Mouse (Mus musculus) liver, embryonic 15.5 days (tissue): ENCODE measurements at regions not wholly inside any gene's neighbourhood (a gene's known extent, or its start where the extent isn't known, plus 50 kb on each side); places are given as distances from the start of the nearest gene placed in this dataset.
A peak's percentile ranks its signal among the peaks of the same experiment; 100 is the strongest.

Experiments
- ATAC-seq: fragments of 200-750 bp; cut with Nextera tagmentation; 2 replicates; pipeline ENCODE4 v1.8.0; 2017; ENCODE audit warnings: moderate number of reproducible peaks, mild to moderate bottlenecking, moderate library complexity; ENCODE audit not compliant: insufficient read depth
- H3K27ac ChIP-seq: fragments of 300-500 bp; sonication (generic); replicated peaks from 2 replicates; pipeline ENCODE4 v1.5.1; 2015; ENCODE audit warnings: mild to moderate bottlenecking, inconsistent platforms
- H3K27me3 ChIP-seq: fragments of 300-500 bp; sonication (generic); 2 replicates; pipeline ENCODE4 v1.6.1; 2015; ENCODE audit warnings: mild to moderate bottlenecking, inconsistent platforms
- H3K36me3 ChIP-seq: fragments of 300-500 bp; sonication (generic); replicated peaks from 2 replicates; pipeline ENCODE4 v1.6.1; 2015; ENCODE audit warnings: moderate library complexity, mild to moderate bottlenecking, inconsistent platforms
- H3K4me1 ChIP-seq: fragments of 300-500 bp; sonication (generic); replicated peaks from 2 replicates; pipeline ENCODE4 v1.6.1; 2015; ENCODE audit warnings: inconsistent platforms
- H3K4me2 ChIP-seq: fragments of 300-500 bp; sonication (generic); 2 replicates; pipeline ENCODE4 v1.6.1; 2015; ENCODE audit warnings: moderate library complexity, mild to moderate bottlenecking, inconsistent platforms
- H3K4me3 ChIP-seq: fragments of 300-500 bp; sonication (generic); replicated peaks from 2 replicates; pipeline ENCODE4 v1.5.1; 2015; ENCODE audit warnings: mild to moderate bottlenecking, inconsistent platforms
- H3K9ac ChIP-seq: fragments of 300-500 bp; sonication (generic); 2 replicates; pipeline ENCODE4 v1.6.1; 2015; ENCODE audit warnings: moderate library complexity, mild to moderate bottlenecking, inconsistent platforms
- H3K9me3 ChIP-seq: fragments of 300-500 bp; sonication (generic); replicated peaks from 2 replicates; pipeline ENCODE4 v1.6.1; 2016; ENCODE audit warnings: inconsistent platforms
- whole genome bisulfite sequencing: fragments of 180-500 bp; shearing (Covaris S2); methylation state at CpG from one replicate; pipeline ENCODE4 v1.1.7; 2015; ENCODE audit warnings: mixed read lengths; ENCODE audit not compliant: insufficient replicate concordance; 5-methylcytosine and 5-hydroxymethylcytosine counted together

DNA sequence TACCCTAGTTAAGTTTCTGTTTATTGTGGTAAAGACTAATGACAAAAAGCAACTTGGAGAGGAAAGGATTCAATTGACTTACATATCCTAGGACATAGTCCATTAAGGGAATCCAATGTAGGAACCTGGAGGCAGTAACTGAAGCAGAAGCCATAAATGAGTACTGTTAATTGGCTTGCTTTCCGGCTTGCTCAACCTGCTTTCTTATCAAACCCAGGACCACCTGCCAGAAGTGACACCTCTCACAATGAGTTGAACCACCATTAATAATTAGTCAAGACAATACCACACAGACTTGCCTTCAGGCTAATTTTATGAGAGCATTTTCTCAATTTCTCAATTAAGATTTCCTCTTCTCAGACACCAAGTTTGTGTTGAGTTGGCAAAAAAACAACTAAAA is 148.8 kb downstream of the Ccser2 start:
- H3K4me3 ChIP-seq, result no peak overlapping the region
- no peaks in the 10 kb centered on the region for H3K4me1 ChIP-seq
- H3K36me3 ChIP-seq, result no peaks in the 10 kb centered on the region
- ATAC-seq, result no peak
- no peaks in the 10 kb centered on the region for H3K9me3 ChIP-seq
- H3K27ac ChIP-seq, result no peak overlapping the region
- WGBS, result 66% methylated on average over 1 of the region's 1 CpGs
- no peaks in the 10 kb centered on the region for H3K27me3 ChIP-seq
- no peak overlapping the region for H3K4me2 ChIP-seq
- no peak overlapping the region for H3K9ac ChIP-seq

DNA sequence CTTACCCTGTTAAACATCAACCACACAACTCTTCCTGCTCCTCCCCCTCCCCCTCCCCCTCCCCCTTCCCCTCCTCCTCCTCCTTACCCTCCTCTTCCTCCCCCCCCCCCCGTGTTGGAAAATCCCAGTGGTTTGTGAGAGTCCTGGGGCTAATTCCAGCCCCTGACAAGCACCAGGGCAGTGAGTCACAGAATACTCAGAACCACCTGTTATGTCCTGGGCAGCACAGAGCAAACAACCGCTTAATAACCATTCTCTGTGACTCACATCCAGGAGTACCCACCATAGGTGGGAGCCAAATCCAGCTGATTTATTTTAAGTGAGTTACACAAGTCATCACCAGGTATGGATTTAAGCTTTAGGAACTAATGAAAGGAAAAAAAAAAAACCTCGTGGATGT is 166.2 kb downstream of the Ccser2 start:
- no peaks in the 10 kb centered on the region for H3K36me3 ChIP-seq
- 71% methylated on average over 2 of the region's 3 CpGs for WGBS

DNA sequence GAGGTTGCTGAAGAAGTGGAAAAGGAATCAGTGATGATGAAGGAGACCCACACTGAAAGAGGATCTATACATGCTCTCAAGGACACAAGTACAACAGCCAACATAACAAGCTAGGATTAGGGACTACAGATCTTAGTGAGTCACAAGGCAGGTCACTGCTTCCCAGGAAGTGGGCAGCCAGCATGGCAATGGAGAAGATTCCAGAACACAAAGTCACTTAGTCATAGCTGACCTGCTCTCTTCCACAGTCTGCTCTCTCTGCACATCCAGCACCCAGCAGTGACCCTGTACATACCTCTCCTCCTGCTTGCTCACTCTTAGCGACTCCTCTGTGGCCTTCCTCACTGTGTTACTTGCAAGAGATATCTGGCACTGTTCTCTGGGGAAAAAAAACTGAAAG is 168.8 kb downstream of the Ccser2 start:
- H3K4me1 ChIP-seq, result no peaks in the 10 kb centered on the region
- H3K27ac ChIP-seq, result no peak overlapping the region
- H3K9me3 ChIP-seq, result no peaks in the 10 kb centered on the region
- no peaks in the 10 kb centered on the region for H3K27me3 ChIP-seq
- H3K36me3 ChIP-seq, result no peaks in the 10 kb centered on the region
- H3K4me2 ChIP-seq, result no peak overlapping the region
- WGBS, result 38% methylated on average over 1 of the region's 1 CpGs
- no peak overlapping the region for H3K9ac ChIP-seq
- no peak overlapping the region for H3K4me3 ChIP-seq
- ATAC-seq, result no peak

More for the DNA sequence above, 166.2 kb downstream of the Ccser2 start:
- Histone ChIP-seq H3K4me3 (no peak overlapping the region), H3K27me3 (no peaks in the 10 kb centered on the region), H3K9me3 (no peaks in the 10 kb centered on the region), H3K27ac (no peak overlapping the region), H3K9ac (no peak overlapping the region), H3K4me1 (no peaks in the 10 kb centered on the region), H3K4me2 (no peak overlapping the region)
- no peak for ATAC-seq

DNA sequence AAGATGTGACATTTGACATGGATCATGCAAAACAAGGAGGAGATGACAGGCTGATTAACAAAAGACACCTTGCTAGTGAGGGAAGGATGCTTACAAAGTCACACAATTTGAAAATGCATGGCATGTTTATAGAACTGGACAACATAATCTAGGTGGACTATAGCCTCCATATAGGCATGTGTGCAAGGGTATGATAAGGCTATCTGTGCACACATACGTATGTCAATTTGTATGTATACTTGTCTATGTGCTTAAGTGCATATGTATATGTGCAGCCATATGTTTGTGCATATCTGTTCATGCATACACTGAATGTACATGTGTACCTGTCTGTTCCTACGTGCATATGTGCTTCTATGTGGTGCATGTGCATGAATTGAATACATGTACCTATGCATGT is 186.7 kb downstream of the Ccser2 start:
- H3K9ac ChIP-seq, result no peak overlapping the region
- peak; percentile 61 for ATAC-seq
- no peak overlapping the region for H3K27ac ChIP-seq
- 60% methylated on average over 2 of the region's 2 CpGs for WGBS
- no peak overlapping the region for H3K4me3 ChIP-seq
- no peaks in the 10 kb centered on the region for H3K36me3 ChIP-seq
- H3K4me2 ChIP-seq, result no peak overlapping the region
- H3K9me3 ChIP-seq, result no peaks in the 10 kb centered on the region
- H3K4me1 ChIP-seq, result 0 out of 2 replicates have a peak, but pooled peaks cover 3% of the 10 kb centered on the region
- no peaks in the 10 kb centered on the region for H3K27me3 ChIP-seq

DNA sequence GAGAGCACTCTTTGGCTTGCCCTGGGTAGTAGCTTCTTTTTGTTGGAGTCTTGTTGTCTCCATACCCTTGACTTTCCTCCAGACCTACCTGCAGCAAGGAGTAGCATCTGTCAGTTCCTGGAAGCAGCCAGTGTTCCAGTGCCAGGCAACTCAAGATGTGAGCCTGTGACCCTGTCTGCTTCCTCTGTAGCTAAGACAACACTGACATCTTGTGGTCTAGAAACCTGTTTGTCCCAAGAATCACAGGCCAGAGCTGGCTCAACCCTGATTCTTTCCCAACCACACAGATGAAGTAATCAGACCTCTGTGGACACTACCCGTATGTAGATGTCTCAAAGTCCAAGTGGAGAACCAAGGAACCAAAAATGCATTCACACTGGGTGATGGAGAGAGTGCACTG is 189.6 kb downstream of the Ccser2 start:
- H3K27me3 ChIP-seq, result no peaks in the 10 kb centered on the region
- H3K9me3 ChIP-seq, result no peaks in the 10 kb centered on the region

DNA sequence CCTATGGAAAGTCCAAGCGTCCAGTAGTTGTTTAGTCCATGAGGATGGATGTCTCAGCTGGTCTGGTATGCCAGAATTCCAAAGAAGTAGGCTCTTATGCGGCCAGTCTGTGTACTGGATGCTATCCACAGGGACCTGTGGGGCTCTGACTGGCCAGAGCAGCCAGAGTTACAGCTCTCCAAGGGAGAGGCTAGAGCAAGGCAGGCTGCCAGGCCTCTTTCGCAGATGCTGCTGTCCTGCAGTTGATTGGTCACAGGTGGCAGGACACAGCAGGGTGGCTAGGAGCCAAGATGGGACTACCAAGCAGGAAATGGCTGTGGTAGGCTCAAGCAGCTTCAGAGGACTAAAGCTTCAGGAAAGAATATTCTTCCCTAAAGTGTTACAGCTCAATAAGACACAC is 194.2 kb downstream of the Ccser2 start:
- ATAC-seq, result no peak
- no peaks in the 10 kb centered on the region for H3K9me3 ChIP-seq

More for the DNA sequence above, 189.6 kb downstream of the Ccser2 start:
- no peak overlapping the region for H3K27ac ChIP-seq
- 32% methylated on average over 1 of the region's 1 CpGs for WGBS
- no peak for ATAC-seq
- no peak overlapping the region for H3K9ac ChIP-seq
- H3K36me3 ChIP-seq, result no peaks in the 10 kb centered on the region
- H3K4me2 ChIP-seq, result no peak overlapping the region
- 0 out of 2 replicates have a peak, but pooled peaks cover 3% of the 10 kb centered on the region for H3K4me1 ChIP-seq
- H3K4me3 ChIP-seq, result no peak overlapping the region

DNA sequence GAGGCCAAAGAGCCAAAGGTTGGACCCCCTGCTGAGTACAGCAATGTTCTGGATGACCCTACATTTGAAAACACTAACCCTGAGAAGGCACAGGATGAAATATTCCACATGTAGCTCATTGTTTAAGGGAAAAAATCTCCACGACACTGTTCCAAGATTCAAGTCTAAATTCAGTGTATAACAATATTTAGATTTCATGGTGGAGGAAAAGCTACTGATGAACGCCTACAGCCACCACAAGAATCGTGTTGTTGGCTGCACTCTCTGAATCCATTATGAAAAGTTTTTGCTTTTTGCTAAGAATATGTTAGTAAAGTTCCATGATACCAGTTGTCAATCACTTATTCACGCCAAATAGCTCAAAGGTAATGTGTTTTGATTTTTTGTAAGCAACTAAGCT is 204.2 kb downstream of the Ccser2 start:
- Histone ChIP-seq H3K27ac (no peak overlapping the region), H3K27me3 (no peaks in the 10 kb centered on the region), H3K4me3 (no peak overlapping the region), H3K4me1 (no peaks in the 10 kb centered on the region), H3K9me3 (no peaks in the 10 kb centered on the region), H3K4me2 (no peak overlapping the region), H3K9ac (no peak overlapping the region), H3K36me3 (no peaks in the 10 kb centered on the region)
- WGBS, result 57% methylated on average over 4 of the region's 4 CpGs
- ATAC-seq, result no peak

More for the DNA sequence above, 194.2 kb downstream of the Ccser2 start:
- H3K27ac ChIP-seq, result no peak overlapping the region
- H3K36me3 ChIP-seq, result no peaks in the 10 kb centered on the region
- H3K4me2 ChIP-seq, result no peak overlapping the region
- H3K27me3 ChIP-seq, result no peaks in the 10 kb centered on the region
- 51% methylated on average over 3 of the region's 3 CpGs for WGBS
- H3K9ac ChIP-seq, result no peak overlapping the region
- H3K4me3 ChIP-seq, result no peak overlapping the region
- H3K4me1 ChIP-seq, result no peaks in the 10 kb centered on the region

DNA sequence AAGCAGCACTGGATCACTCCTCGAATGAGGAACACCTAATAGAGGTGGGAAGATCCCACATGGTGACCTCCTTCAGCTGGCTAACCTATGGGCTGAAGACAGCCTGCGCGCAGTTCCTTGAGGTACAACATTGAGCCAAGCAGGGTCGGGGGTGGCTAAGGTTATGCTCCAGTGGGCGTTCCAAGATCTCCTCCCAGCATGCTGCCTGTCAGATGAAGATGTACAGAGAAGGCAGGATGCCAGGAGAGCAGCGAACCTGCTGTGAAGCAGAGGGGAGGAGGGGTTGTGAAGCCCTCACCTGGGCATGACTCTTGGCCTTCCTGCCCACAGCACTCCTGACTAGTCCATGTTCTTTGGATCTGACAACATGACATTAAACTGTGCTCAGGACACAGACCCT is 212.5 kb downstream of the Ccser2 start:
- 67% methylated on average over 6 of the region's 6 CpGs for WGBS
- no peak for ATAC-seq
- H3K4me2 ChIP-seq, result no peak overlapping the region

DNA sequence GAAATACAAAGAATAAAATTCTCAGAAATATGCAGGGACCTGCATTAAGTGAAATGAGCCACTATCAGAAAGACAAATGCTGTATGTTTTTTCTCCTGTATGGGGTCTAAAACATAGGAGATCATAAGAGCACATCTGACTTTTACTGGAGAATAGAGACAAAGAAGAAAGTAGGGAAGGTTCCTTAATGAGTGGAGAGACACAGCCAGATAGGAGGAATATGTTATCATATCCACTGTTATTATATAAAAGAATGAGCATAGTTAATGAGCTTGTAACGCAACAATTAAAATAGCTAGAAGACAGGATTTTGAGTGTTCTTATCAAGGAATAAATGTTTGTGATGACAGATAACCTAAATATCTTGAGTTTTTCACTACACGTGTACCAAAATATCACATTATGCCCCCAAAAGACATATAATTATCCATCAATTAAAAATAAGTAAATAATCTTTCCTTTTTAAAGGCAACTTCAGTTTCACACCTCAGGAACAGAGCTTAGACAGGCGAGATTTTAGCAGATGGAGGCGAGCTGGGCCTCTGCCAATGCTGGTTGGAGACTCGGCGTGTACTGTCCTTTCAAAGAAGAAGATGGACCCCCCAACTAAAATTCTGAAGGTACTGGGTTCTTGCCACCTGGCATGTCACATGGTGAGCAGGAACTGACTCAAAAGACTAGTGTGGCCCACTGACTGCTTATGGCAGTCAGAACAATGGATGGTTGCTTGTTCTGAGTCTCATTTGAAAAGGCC is 220.3 kb downstream of the Ccser2 start:
- H3K27me3 ChIP-seq, result no peaks in the 10 kb centered on the region
- H3K27ac ChIP-seq, result no peak overlapping the region
- no peaks in the 10 kb centered on the region for H3K9me3 ChIP-seq
- H3K4me2 ChIP-seq, result no peak overlapping the region
- WGBS, result 63% methylated on average over 6 of the region's 6 CpGs
- no peak for ATAC-seq
- no peaks in the 10 kb centered on the region for H3K36me3 ChIP-seq
- no peak overlapping the region for H3K9ac ChIP-seq
- no peaks in the 10 kb centered on the region for H3K4me1 ChIP-seq
- no peak overlapping the region for H3K4me3 ChIP-seq

More for the DNA sequence above, 212.5 kb downstream of the Ccser2 start:
- Histone ChIP-seq H3K36me3 (no peaks in the 10 kb centered on the region), H3K27ac (no peak overlapping the region), H3K9ac (no peak overlapping the region), H3K27me3 (no peaks in the 10 kb centered on the region), H3K9me3 (no peaks in the 10 kb centered on the region), H3K4me3 (no peak overlapping the region), H3K4me1 (no peaks in the 10 kb centered on the region)

DNA sequence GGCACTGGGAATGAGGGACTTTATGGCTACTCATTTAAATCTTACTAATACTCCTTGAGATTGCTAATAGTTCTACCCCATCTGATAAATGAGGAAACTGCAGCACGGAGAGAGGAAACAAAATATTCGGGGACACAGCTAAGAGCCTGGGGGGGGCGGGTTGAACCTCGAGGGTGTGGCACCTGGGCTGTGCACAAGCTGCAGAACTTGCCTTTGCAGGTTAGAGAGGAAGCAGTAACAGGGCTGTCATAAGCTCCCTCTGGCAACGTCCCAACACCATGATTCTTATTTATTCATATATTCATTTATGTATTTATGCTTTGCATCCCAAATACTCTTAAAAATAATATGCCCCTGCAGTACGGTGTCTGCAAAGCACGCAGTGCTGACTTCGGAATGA is 237.5 kb downstream of the Ccser2 start:
- no peaks in the 10 kb centered on the region for H3K27me3 ChIP-seq
- no peaks in the 10 kb centered on the region for H3K36me3 ChIP-seq
- no peaks in the 10 kb centered on the region for H3K9me3 ChIP-seq
- no peak for ATAC-seq
- no peak overlapping the region for H3K4me2 ChIP-seq
- H3K4me3 ChIP-seq, result no peak overlapping the region
- WGBS, result 46% methylated on average over 8 of the region's 8 CpGs
- H3K9ac ChIP-seq, result no peak overlapping the region
- no peak overlapping the region for H3K27ac ChIP-seq
- H3K4me1 ChIP-seq, result no peaks in the 10 kb centered on the region

DNA sequence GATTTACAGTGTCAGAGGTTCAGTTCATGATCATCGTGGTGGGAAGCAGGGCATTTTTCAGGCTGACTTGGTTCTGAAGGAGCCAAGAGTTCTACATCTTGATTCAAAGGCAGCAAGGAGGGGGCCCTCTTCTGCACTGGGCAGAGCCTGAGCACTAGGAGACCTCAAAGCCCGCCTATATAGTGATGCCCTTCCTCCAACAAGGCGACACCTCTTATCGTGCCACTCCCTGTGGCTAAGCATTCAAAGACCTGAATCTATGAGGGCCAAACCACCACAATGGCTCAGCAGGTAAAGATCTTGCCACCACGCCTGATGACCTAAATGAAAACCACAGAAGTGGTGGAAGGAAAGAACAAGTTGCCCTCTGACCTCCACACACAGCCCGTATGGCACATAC is 242.5 kb downstream of the Ccser2 start:
- Histone ChIP-seq H3K27ac (no peak overlapping the region), H3K4me1 (no peaks in the 10 kb centered on the region), H3K4me2 (no peak overlapping the region), H3K9ac (no peak overlapping the region), H3K4me3 (no peak overlapping the region), H3K36me3 (no peaks in the 10 kb centered on the region), H3K9me3 (no peaks in the 10 kb centered on the region), H3K27me3 (no peaks in the 10 kb centered on the region)
- ATAC-seq, result no peak
- WGBS, result 53% methylated on average over 6 of the region's 6 CpGs

DNA sequence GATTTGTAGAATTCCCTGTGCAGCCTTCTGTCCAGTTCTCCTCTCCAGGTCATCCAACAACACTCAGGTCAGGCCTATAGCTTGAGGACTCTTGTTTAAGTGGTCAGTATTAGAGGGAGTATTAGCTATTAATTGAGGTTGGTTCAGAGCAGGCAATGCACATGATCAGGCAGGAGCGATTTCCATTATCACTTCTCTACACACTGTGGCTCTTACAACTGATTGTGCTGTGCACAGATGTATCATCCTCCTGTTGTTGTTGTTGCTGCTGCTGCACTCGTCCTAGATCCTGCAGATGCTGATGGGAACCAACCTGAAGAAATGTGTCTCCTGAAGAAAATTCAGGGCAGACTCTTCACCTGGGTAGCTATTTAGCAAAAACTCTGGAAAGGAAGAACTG is 252.9 kb downstream of the Ccser2 start:
- no peak overlapping the region for H3K9ac ChIP-seq
- H3K27me3 ChIP-seq, result no peaks in the 10 kb centered on the region; the same call in 1 of the 2 replicates
- H3K27ac ChIP-seq, result no peak overlapping the region
- peaks cover 5% of the 10 kb centered on the region; the same call in 1 of the 2 replicates for H3K4me1 ChIP-seq
- no peak overlapping the region for H3K4me3 ChIP-seq
- no peak overlapping the region for H3K4me2 ChIP-seq
- no peaks in the 10 kb centered on the region for H3K9me3 ChIP-seq
- WGBS, result 40% methylated on average over 2 of the region's 2 CpGs
- ATAC-seq, result peak; percentile 58
- H3K36me3 ChIP-seq, result no peaks in the 10 kb centered on the region
